Mouse (Mus musculus) lung, postnatal 0 days (tissue): ENCODE results near the gene Mt3.

ENCODE experiments used
- CTCF ChIP-seq: IDR thresholded peaks from 2 replicates; pipeline ENCODE4 v1.5.1; 2016; ENCODE audit warnings: antibody characterized with exemption, mild to moderate bottlenecking
- EP300 ChIP-seq: IDR thresholded peaks from 2 replicates; pipeline ENCODE4 v1.6.1; 2016; ENCODE audit warnings: antibody characterized with exemption, mild to moderate bottlenecking, control low read depth

GRCm38 (mm10) chr8:94172075-94172808 lies 19.8 kb downstream of the Mt3 start, which contains the start of gene Mt2:
- TF ChIP-seq EP300 (peak; percentile 52), CTCF (no peak)
